8 mouse cellular contexts compared by ENCODE assay signal in genomic region chr16:4877701-4878100, GRCm38 (mm10). TPM values are rescaled to one million over a fixed set of nuclear protein-coding genes. Genes with fewer than 3 reads are reported as not detected.
DNase-seq lines count a peak whose midpoint lies in the region; ATAC-seq and TF ChIP-seq lines count a peak whose summit lies in the region.

No protein-coding gene starts in this region.

- no peak for ATAC-seq in heart, embryonic 15.5 days (replicated peaks; ENCODE audit: insufficient number of reproducible peaks, insufficient read depth, low FRiP score, low read depth)
- no peak for ATAC-seq in heart, postnatal 0 days (ENCODE audit: insufficient read depth, low read depth)

- no peaks in the 10 kb centered on the region for H3K9me3 ChIP-seq in heart, embryonic 15.5 days (replicated peaks)
- H3K9me3 ChIP-seq in heart, postnatal 0 days (replicated peaks; ENCODE audit: control insufficient read depth, low read length): no peaks in the 10 kb centered on the region
- H3K9me3 ChIP-seq in midbrain, embryonic 10.5 days (replicated peaks): no peaks in the 10 kb centered on the region

- H3K9ac ChIP-seq in heart, embryonic 15.5 days: peak overlapping the region; percentile 91; the same call in 1 of the 2 replicates
- no peak overlapping the region for H3K9ac ChIP-seq in heart, postnatal 0 days (replicated peaks; ENCODE audit: low read depth, low read length)

- H3K27ac ChIP-seq in heart, embryonic 15.5 days: peak overlapping the region; percentile 100
- peak overlapping the region; percentile 63; the same call in 1 of the 2 replicates for H3K27ac ChIP-seq in bone marrow, adult 2 months (ENCODE audit: control insufficient read depth, insufficient read depth, low read depth, low read length, poor library complexity)
- peak overlapping the region; percentile 98 for H3K27ac ChIP-seq in heart, postnatal 0 days (ENCODE audit: low read depth)
- H3K27ac ChIP-seq in midbrain, embryonic 10.5 days (replicated peaks): peak overlapping the region; percentile 92; the same call in 1 of the 2 replicates

- peaks cover 47% of the 10 kb centered on the region for H3K4me1 ChIP-seq in heart, embryonic 15.5 days (replicated peaks)
- H3K4me1 ChIP-seq in bone marrow, adult 2 months (ENCODE audit: control insufficient read depth, insufficient read depth, low read length): peaks cover 7% of the 10 kb centered on the region
- H3K4me1 ChIP-seq in heart, postnatal 0 days (ENCODE audit: control insufficient read depth, insufficient read depth): peaks cover 28% of the 10 kb centered on the region
- H3K4me1 ChIP-seq in midbrain, embryonic 10.5 days: peaks cover 34% of the 10 kb centered on the region

- no peak for TF ChIP-seq EP300 in heart, postnatal 0 days (IDR thresholded peaks at IDR 0.05; ENCODE audit: low read depth)

- no peak for TF ChIP-seq CTCF in bone marrow, adult 2 months (IDR thresholded peaks at IDR 0.05; ENCODE audit: control insufficient read depth, insufficient read depth, low read length)
- TF ChIP-seq CTCF in heart, postnatal 0 days (IDR thresholded peaks at IDR 0.05; ENCODE audit: low read depth): no peak

- intact Hi-C loops in left cerebral cortex, postnatal 10 days (cut with DNase I): no loop called here

- no peak for TF ChIP-seq POLR2A in bone marrow, adult 2 months (IDR thresholded peaks at IDR 0.05; ENCODE audit: borderline replicate concordance, control insufficient read depth, low read depth, low read length)

- peak overlapping the region; percentile 95 for H3K4me3 ChIP-seq in heart, embryonic 15.5 days
- peak overlapping the region; percentile 98 for H3K4me3 ChIP-seq in bone marrow, adult 2 months (replicated peaks; ENCODE audit: control insufficient read depth, low read depth, low read length)
- peak overlapping the region; percentile 64 for H3K4me3 ChIP-seq in heart, postnatal 0 days (ENCODE audit: low read depth, low read length)
- peak overlapping the region; percentile 88 for H3K4me3 ChIP-seq in midbrain, embryonic 10.5 days

- H3K27me3 ChIP-seq in heart, embryonic 15.5 days: no peaks in the 10 kb centered on the region
- H3K27me3 ChIP-seq in heart, postnatal 0 days (ENCODE audit: control insufficient read depth, insufficient read depth, low read length): no peaks in the 10 kb centered on the region
- H3K27me3 ChIP-seq in midbrain, embryonic 10.5 days (ENCODE audit: low read depth, poor library complexity, severe bottlenecking): no peaks in the 10 kb centered on the region

- H3K36me3 ChIP-seq in heart, embryonic 15.5 days: peaks cover 9% of the 10 kb centered on the region; the same call in 1 of the 2 replicates
- H3K36me3 ChIP-seq in heart, postnatal 0 days (replicated peaks; ENCODE audit: control insufficient read depth, insufficient read depth, low read length): peaks cover 9% of the 10 kb centered on the region; the same call in 1 of the 2 replicates
- H3K36me3 ChIP-seq in midbrain, embryonic 10.5 days: peaks cover 32% of the 10 kb centered on the region

- peak overlapping the region; percentile 90 for H3K4me2 ChIP-seq in heart, embryonic 15.5 days
- H3K4me2 ChIP-seq in heart, postnatal 0 days (ENCODE audit: low read depth, low read length): peak overlapping the region; percentile 74

- no peak for DNase-seq in heart, postnatal 4 days
- no peak for DNase-seq in heart, postnatal 0 days (ENCODE audit: low spot score)
- DNase-seq in midbrain, embryonic 10.5 days (ENCODE audit: low spot score): no peak
- no peak for DNase-seq in cerebellum, adult 8-10 months
- DNase-seq in left cerebral cortex, postnatal 10 days (ENCODE audit: extremely low spot score in 1 of 2, low spot score in 2 of 2): no peak
- no peak for DNase-seq in retina, embryonic 14.5 days (ENCODE audit: low spot score)

- WGBS in heart, embryonic 15.5 days: 49% methylated on average over 3 of the region's 3 CpGs
- WGBS in bone marrow, adult 2 months: 57% methylated on average over 3 of the region's 3 CpGs
- 60% methylated on average over 3 of the region's 3 CpGs for WGBS in heart, postnatal 0 days
- 79% methylated on average over 3 of the region's 3 CpGs for WGBS in midbrain, embryonic 10.5 days

RNA-seq across cellular contexts. Expression of gene Ubald1, which starts 2.4 kb away (rescaled TPM):
- 24.7 and 29.7 TPM in 2 replicates for polyA plus RNA-seq in heart, embryonic 15.5 days (2015; fragmentation: Nextera tagmentation; extraction: Ambion mirVana)
- total RNA-seq in heart, postnatal 4 days (2021): 10 to 100 TPM; 22.6 to 24.8 TPM
- polyA plus RNA-seq in bone marrow, adult 2 months (2011; ENCODE audit: insufficient read depth, insufficient read length, low replicate concordance, missing spikeins): 19.4 and 38.1 TPM in 2 replicates
- total RNA-seq in heart, postnatal 0 days (2014; rRNA removed; ENCODE audit: low replicate concordance): 11.7 and 27.6 TPM in 2 replicates
- polyA plus RNA-seq in heart, postnatal 0 days (2015; fragmentation: Nextera tagmentation; extraction: Ambion mirVana): 18.3 and 18.8 TPM in 2 replicates
- 29.6 and 36.0 TPM in 2 replicates for polyA plus RNA-seq in midbrain, embryonic 10.5 days (2016; fragmentation: Nextera tagmentation; extraction: Ambion mirVana)
- 10 to 100 TPM; 70.4 to 70.6 TPM for total RNA-seq in left cerebral cortex, postnatal 10 days (2021)

RNA-seq across cellular contexts. Expression of gene Mgrn1, which starts 8.3 kb away (rescaled TPM):
- 101 and 112 TPM in 2 replicates for polyA plus RNA-seq in heart, embryonic 15.5 days (2015; fragmentation: Nextera tagmentation; extraction: Ambion mirVana)
- 100 to 1,000 TPM; 170 to 187 TPM for total RNA-seq in heart, postnatal 4 days (2021)
- 12.9 and 22.1 TPM in 2 replicates for polyA plus RNA-seq in bone marrow, adult 2 months (2011; ENCODE audit: insufficient read depth, insufficient read length, low replicate concordance, missing spikeins)
- 214 and 223 TPM in 2 replicates for total RNA-seq in heart, postnatal 0 days (2014; rRNA removed; ENCODE audit: low replicate concordance)
- polyA plus RNA-seq in heart, postnatal 0 days (2015; fragmentation: Nextera tagmentation; extraction: Ambion mirVana): 138 and 159 TPM in 2 replicates
- polyA plus RNA-seq in midbrain, embryonic 10.5 days (2016; fragmentation: Nextera tagmentation; extraction: Ambion mirVana): 68.5 and 78.2 TPM in 2 replicates
- 100 to 1,000 TPM; 176 to 182 TPM for total RNA-seq in left cerebral cortex, postnatal 10 days (2021)

RNA-seq across cellular contexts. Expression of gene 4930562C15Rik, which starts 42.5 kb away (rescaled TPM):
- 0.26 and 0.28 TPM in 2 replicates for polyA plus RNA-seq in heart, embryonic 15.5 days (2015; fragmentation: Nextera tagmentation; extraction: Ambion mirVana)
- total RNA-seq in heart, postnatal 4 days (2021): not detected
- polyA plus RNA-seq in bone marrow, adult 2 months (2011; ENCODE audit: insufficient read depth, insufficient read length, low replicate concordance, missing spikeins): 1.7 TPM in 1 of 2 replicates, not detected in the other
- not detected in 2 replicates for total RNA-seq in heart, postnatal 0 days (2014; rRNA removed; ENCODE audit: low replicate concordance)
- 0.08 and 0.12 TPM in 2 replicates for polyA plus RNA-seq in heart, postnatal 0 days (2015; fragmentation: Nextera tagmentation; extraction: Ambion mirVana)
- 0.30 and 0.39 TPM in 2 replicates for polyA plus RNA-seq in midbrain, embryonic 10.5 days (2016; fragmentation: Nextera tagmentation; extraction: Ambion mirVana)
- not detected for total RNA-seq in left cerebral cortex, postnatal 10 days (2021)
